Mouse (Mus musculus) cerebellum, adult 11 months (tissue): ENCODE data around the gene Vps37d.

ENCODE experiments used
- DNase-seq: peaks from one replicate; pipeline ENCODE4 v3.0.0; 2022

The Vps37d gene

GRCm38 (mm10) chr5:135077564-135078481, at the start of gene Vps37d:
Gene Vps37d, minus strand, starts transcription at chr5:135078266.
- peak; percentile 93 for DNase-seq

GRCm38 (mm10) chr5:135127669-135128068, 49.6 kb upstream of the Vps37d start:
- DNase-seq, result no peak

- DNase-seq, result no peak
Measured at GRCm38 (mm10) chr5:135126121-135126520, 48.1 kb upstream of the Vps37d start.

GRCm38 (mm10) chr5:135120753-135121152, 42.7 kb upstream of the Vps37d start:
- DNase-seq, result no peak

- DNase-seq, result peak; percentile 57
Measured at GRCm38 (mm10) chr5:135118589-135119081, 40.6 kb upstream of the Vps37d start.

- DNase-seq, result no peak
Measured at GRCm38 (mm10) chr5:135115241-135115640, 37.2 kb upstream of the Vps37d start.

- DNase-seq, result no peak
Measured at GRCm38 (mm10) chr5:135113782-135114181, 35.7 kb upstream of the Vps37d start.

- no peak for DNase-seq
Measured at GRCm38 (mm10) chr5:135109976-135110375, 31.9 kb upstream of the Vps37d start.

GRCm38 (mm10) chr5:135109426-135109825, 31.4 kb upstream of the Vps37d start:
- no peak for DNase-seq

- no peak for DNase-seq
Measured at GRCm38 (mm10) chr5:135109017-135109416, 31.0 kb upstream of the Vps37d start.

GRCm38 (mm10) chr5:135107521-135108501, 29.7 kb upstream of the Vps37d start:
- DNase-seq, result peak; percentile 30

- peak; percentile 17 for DNase-seq
Measured at GRCm38 (mm10) chr5:135106758-135107256, 28.7 kb upstream of the Vps37d start.

- no peak for DNase-seq
Measured at GRCm38 (mm10) chr5:135103999-135104660, 26.1 kb upstream of the Vps37d start.

GRCm38 (mm10) chr5:135100981-135101380, 22.9 kb upstream of the Vps37d start:
- no peak for DNase-seq

GRCm38 (mm10) chr5:135089653-135090052, 11.6 kb upstream of the Vps37d start, which contains the start of gene Mlxipl:
Gene Mlxipl, plus strand, starts transcription at chr5:135089890.
- no peak for DNase-seq

- DNase-seq, result no peak
Measured at GRCm38 (mm10) chr5:135086871-135087270, 8.8 kb upstream of the Vps37d start.

- DNase-seq, result no peak
Measured at GRCm38 (mm10) chr5:135080539-135080938, 2.5 kb upstream of the Vps37d start.

- no peak for DNase-seq
Measured at GRCm38 (mm10) chr5:135079578-135079977, 1.5 kb upstream of the Vps37d start.

- no peak for DNase-seq
Measured at GRCm38 (mm10) chr5:135078482-135078810, 380 bp upstream of the Vps37d start.

GRCm38 (mm10) chr5:135076931-135077505, 1.0 kb downstream of the Vps37d start:
- peak; percentile 26 for DNase-seq

- peak; percentile 12 for DNase-seq
Measured at GRCm38 (mm10) chr5:135076368-135076767, 1.7 kb downstream of the Vps37d start.

GRCm38 (mm10) chr5:135075655-135076054, 2.4 kb downstream of the Vps37d start:
- DNase-seq, result no peak
